Mouse (Mus musculus) adrenal gland, postnatal 14 days (tissue): ENCODE results near the gene Hhipl1. TPM values are rescaled to one million over a fixed set of nuclear protein-coding genes. Genes with fewer than 3 reads are reported as not detected.
A peak's percentile ranks its signal among the peaks of the same experiment; 100 is the strongest.

ENCODE experiments used
- DNase-seq: peaks from one replicate; pipeline ENCODE4 v3.0.0; 2021; ENCODE audit warnings: mixed read lengths
- total RNA-seq: library from RNA; stranded (reverse); gene quantifications from 2 replicates; pipeline ENCODE4 v1.2.3, GENCODE M21; 2021

Hhipl1 gene
- total RNA-seq, 1 experiment from 2014 or later = 0.67 TPM

GRCm38 (mm10) chr12:108277341-108277841 is 28.7 kb upstream of the Hhipl1 start:
- DNase-seq = peak; percentile 31

GRCm38 (mm10) chr12:108278221-108278918 is 27.7 kb upstream of the Hhipl1 start:
- peak; percentile 2 for DNase-seq

GRCm38 (mm10) chr12:108284455-108285224 is 21.4 kb upstream of the Hhipl1 start:
- peak; percentile 47 for DNase-seq

- peak; percentile 33 for DNase-seq
Observed at GRCm38 (mm10) chr12:108285225-108286011, 20.7 kb upstream of the Hhipl1 start.

- no peak for DNase-seq
Observed at GRCm38 (mm10) chr12:108286381-108286780, 19.7 kb upstream of the Hhipl1 start.

GRCm38 (mm10) chr12:108287011-108287410 is 19.1 kb upstream of the Hhipl1 start:
- DNase-seq = no peak

GRCm38 (mm10) chr12:108288127-108288880 is 17.8 kb upstream of the Hhipl1 start:
- peak; percentile 49 for DNase-seq

GRCm38 (mm10) chr12:108292419-108292818 is 13.7 kb upstream of the Hhipl1 start:
- peak; percentile 66 for DNase-seq

- peak; percentile 86 for DNase-seq
Observed at GRCm38 (mm10) chr12:108292957-108293356, 13.1 kb upstream of the Hhipl1 start.

- peak; percentile 80 for DNase-seq
Observed at GRCm38 (mm10) chr12:108294620-108295019, 11.4 kb upstream of the Hhipl1 start.

GRCm38 (mm10) chr12:108297033-108297432 is 9.0 kb upstream of the Hhipl1 start:
- peak; percentile 62 for DNase-seq

GRCm38 (mm10) chr12:108301006-108301405 is 5.1 kb upstream of the Hhipl1 start:
- DNase-seq = no peak

GRCm38 (mm10) chr12:108303778-108304365 is 2.2 kb upstream of the Hhipl1 start:
- no peak for DNase-seq

GRCm38 (mm10) chr12:108305172-108305571 is 898 bp upstream of the Hhipl1 start:
- no peak for DNase-seq

- DNase-seq = peak; percentile 75
Observed at GRCm38 (mm10) chr12:108307553-108307952, 1.5 kb downstream of the Hhipl1 start.

- DNase-seq = no peak
Observed at GRCm38 (mm10) chr12:108308363-108308856, 2.3 kb downstream of the Hhipl1 start.

GRCm38 (mm10) chr12:108309116-108309794 is 3.2 kb downstream of the Hhipl1 start:
- DNase-seq = peak; percentile 70

- no peak for DNase-seq
Observed at GRCm38 (mm10) chr12:108310041-108310440, 4.0 kb downstream of the Hhipl1 start.

GRCm38 (mm10) chr12:108310456-108311027 is 4.5 kb downstream of the Hhipl1 start:
- no peak for DNase-seq

GRCm38 (mm10) chr12:108311741-108312290 is 5.7 kb downstream of the Hhipl1 start:
- DNase-seq = no peak
